Comparison of ENCODE assay signal across 23 mouse cellular contexts in the genomic region with DNA sequence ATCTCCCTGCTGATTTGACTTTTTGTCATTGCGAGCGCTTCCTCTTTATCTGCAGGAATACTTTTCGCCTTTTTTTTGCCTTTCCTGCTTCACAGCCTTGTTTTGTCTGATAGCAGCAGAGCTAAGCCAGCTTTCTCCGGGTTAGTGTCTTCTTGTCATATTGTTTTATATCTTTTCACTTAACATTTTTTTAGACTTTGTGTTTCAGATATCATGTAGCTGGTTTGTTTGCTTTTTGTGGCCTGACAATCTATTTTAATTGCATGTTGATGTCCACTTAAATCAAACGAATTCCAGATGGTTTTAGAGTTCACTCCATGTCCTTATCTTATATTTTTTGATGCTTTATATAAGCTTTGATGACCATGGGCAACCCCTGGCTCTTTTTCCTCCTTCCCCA. TPM values are rescaled to one million over a fixed set of nuclear protein-coding genes. Genes with fewer than 3 reads are reported as not detected.
"Had no signal": no experiment of that assay in that cellular context is flagged by ENCODE, and none has a peak within 500 bp of the region (broad histone marks: within the 10 kb centered on the region; RNA-seq: fewer than 3 reads in every experiment).

No protein-coding gene starts in this region.

- H3K36me3 ChIP-seq: heart, embryonic 13.5 days; heart, embryonic 15.5 days; hindbrain, embryonic 13.5 days; hindbrain, embryonic 15.5 days; limb, embryonic 13.5 days; limb, embryonic 15.5 days; liver, embryonic 12.5 days had no signal

- H3K4me3 ChIP-seq: heart, adult 2 months; heart, embryonic 13.5 days; heart, embryonic 15.5 days; hindbrain, embryonic 13.5 days; hindbrain, embryonic 15.5 days; limb, embryonic 13.5 days; limb, embryonic 15.5 days; liver, embryonic 12.5 days had no signal

- H3K27me3 ChIP-seq: heart, embryonic 13.5 days; heart, embryonic 15.5 days; hindbrain, embryonic 13.5 days; hindbrain, embryonic 15.5 days; limb, embryonic 13.5 days; limb, embryonic 15.5 days; liver, embryonic 12.5 days had no signal

- H3K4me2 ChIP-seq: heart, embryonic 11.5 days; heart, embryonic 13.5 days; heart, embryonic 15.5 days; hindbrain, embryonic 13.5 days; hindbrain, embryonic 15.5 days; limb, embryonic 13.5 days; limb, embryonic 15.5 days; liver, embryonic 12.5 days had no signal

- DNase-seq: forebrain, postnatal 0 days; gastrocnemius, postnatal 14 days; gastrocnemius, postnatal 36 days; heart, adult 2 months; heart, postnatal 14 days; heart, postnatal 36 days; kidney, adult 11 months; kidney, adult 8-10 months; kidney, postnatal 36 days; layer of hippocampus, adult 9-11 months; layer of hippocampus, postnatal 36 days; left cerebral cortex, postnatal 4 days had no signal

- ATAC-seq: forebrain, postnatal 0 days; hindbrain, postnatal 0 days; intestine, embryonic 16.5 days; liver, embryonic 12.5 days had no signal

- H3K9me3 ChIP-seq: heart, embryonic 15.5 days; hindbrain, embryonic 13.5 days; hindbrain, embryonic 15.5 days; limb, embryonic 13.5 days; limb, embryonic 15.5 days; liver, embryonic 12.5 days had no signal

- H3K27ac ChIP-seq: heart, adult 2 months; heart, embryonic 13.5 days; heart, embryonic 15.5 days; hindbrain, embryonic 13.5 days; hindbrain, embryonic 15.5 days; hindbrain, postnatal 0 days; limb, embryonic 13.5 days; limb, embryonic 15.5 days; liver, embryonic 12.5 days had no signal

- H3K4me1 ChIP-seq: heart, embryonic 15.5 days; hindbrain, embryonic 13.5 days; hindbrain, embryonic 15.5 days; limb, embryonic 13.5 days; liver, embryonic 12.5 days had no signal

- H3K9ac ChIP-seq: forebrain, postnatal 0 days; heart, embryonic 13.5 days; heart, embryonic 15.5 days; hindbrain, embryonic 13.5 days; hindbrain, embryonic 15.5 days; limb, embryonic 13.5 days; limb, embryonic 15.5 days; liver, embryonic 12.5 days had no signal

RNA-seq across cellular contexts. Expression of gene Klhl29, which starts 21.9 kb away (rescaled TPM):
- total RNA-seq: hematopoietic stem cell, adult 5-6 weeks had no signal
